Mouse (Mus musculus): ENCODE data around the gene Slc13a3.
A peak's percentile ranks its signal among the peaks of the same experiment; 100 is the strongest.
"Not testable (repeated sequence)": the region's sequence is repeated elsewhere in the genome, so short reads cannot be mapped to it uniquely, and the experiment has no call there.

The Slc13a3 gene

DNA sequence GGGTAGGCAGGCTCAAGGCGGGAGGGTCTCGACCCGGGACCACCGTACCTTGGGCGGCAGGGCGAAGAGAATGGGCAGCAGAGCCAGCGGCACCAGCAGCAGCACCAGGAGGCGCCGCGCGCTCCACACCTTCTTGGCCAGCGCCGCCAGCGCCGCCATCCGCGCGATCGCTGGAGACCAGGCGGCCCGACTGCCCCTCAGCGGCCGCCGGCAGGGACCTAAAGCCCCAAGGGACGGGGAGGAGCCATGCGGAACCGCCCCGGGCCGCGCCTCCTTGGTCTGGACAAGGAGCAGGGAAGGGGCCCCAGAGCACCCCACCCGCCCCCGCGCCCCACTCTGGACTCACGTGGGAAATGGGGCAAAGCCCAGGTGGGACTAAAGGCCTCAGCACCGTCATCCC is at the start of gene Slc13a3:
Gene Slc13a3, minus strand, starts transcription at position 228 of the 400 bp plus-strand sequence.
- no peak for DNase-seq (ENCODE audit: low spot score in 2 of 2)

DNA sequence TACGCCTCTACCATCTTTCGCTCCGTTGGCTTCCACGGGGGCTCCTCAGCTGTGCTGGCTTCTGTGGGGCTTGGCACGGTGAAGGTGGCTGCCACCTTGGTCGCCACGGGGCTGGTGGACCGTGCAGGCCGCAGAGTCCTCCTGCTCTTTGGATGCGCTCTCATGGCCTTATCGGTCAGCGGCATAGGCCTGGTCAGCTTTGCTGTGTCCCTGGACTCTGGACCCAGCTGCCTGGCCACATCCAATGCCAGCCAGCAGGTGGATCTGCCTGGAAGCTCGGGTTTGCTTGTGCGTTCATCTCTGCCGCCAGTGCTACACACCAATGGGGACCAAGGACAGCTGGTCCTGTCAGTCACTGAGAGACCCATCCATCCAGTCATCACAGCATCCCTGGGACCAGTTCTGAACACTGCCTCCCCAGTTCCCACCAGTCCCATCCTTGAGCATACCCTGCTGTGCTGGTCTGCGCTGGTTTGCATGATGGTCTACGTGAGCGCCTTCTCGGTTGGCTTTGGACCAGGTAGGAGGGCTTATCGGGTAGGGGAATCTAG is 42.2 kb upstream of the Slc13a3 start:
- no peak for DNase-seq (ENCODE audit: low spot score in 2 of 2)

DNA sequence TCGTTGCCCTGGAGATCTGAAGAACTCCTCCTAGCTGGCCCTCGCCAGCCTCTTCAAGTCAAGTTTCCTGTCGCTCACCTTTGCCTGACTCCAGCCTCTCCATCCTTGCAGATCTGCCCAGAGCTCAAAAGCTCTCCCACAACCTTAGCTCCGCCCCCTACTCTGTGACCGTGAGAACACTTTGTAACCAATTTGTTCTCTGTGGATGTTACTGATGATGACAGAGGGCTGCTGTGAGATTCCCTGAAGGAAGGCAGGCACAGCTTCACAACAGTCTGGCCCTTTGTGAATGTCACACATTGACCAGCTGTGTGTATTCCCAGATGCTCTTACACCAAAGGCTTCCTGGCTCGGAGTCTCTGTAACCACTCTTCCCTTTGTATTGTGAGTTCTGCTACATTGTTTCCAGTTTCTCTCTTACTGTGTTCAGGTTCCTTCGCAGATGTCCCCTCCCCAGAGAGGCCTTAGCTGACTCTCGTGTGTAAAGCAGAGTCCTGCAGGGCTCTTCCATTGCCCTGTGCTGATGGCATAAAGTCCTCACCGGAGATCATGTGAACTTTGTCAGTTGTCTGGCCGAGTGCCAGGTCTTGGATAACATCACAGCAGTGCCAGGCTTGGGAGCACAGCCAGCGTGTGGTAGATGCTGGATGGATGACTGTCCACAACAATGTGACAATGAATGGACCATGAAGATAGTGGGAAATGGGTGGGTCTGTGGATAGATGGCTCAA is 40.0 kb upstream of the Slc13a3 start:
- peak in 1 of 2 experiments; percentile 12 for DNase-seq (ENCODE audit: low spot score in 2 of 2)

DNA sequence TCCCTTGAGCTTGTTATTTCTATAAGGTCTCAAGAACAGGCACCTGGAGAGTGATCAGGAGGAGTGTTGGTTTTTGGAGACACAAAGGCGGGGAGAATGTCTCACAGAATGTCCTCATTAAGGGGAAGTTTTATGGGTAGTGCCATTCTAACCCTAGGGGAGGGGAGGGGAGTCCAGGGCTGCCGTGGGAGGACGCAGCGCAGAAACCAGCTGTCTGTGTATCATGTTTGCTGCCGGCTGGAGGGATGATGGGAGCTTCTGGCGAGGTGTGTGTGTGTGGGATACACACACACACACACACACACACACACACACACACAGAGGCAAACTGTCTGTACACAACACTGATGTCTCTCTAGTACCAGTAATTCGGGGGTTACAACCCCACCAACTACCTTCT is 39.4 kb upstream of the Slc13a3 start:
- DNase-seq (ENCODE audit: low spot score in 2 of 2): peak in 1 of 2 experiments; percentile 21

DNA sequence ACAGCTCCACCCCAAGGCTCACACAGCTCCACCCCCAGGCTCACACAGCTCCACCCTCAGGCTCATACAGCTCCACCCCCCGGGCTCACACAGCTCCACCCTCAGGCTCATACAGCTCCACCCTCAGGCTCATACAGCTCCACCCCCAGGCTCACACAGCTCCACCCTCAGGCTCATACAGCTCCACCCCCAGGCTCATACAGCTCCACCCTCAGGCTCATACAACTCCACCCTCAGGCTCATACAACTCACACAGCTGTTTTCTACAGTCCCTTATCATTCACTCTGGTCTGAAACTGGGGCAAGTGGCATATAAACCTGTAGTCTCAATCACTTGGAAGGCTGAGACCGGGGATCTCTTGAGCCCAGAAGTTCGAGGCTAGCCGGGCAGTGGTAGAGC is 38.5 kb upstream of the Slc13a3 start:
- DNase-seq (ENCODE audit: low spot score in 2 of 2): not testable (repeated sequence)

- not testable (repeated sequence) for DNase-seq (ENCODE audit: low spot score in 2 of 2)
These were observed 38.0 kb upstream of the Slc13a3 start for GRCm38 (mm10) chr2:165510914-165511458.

DNA sequence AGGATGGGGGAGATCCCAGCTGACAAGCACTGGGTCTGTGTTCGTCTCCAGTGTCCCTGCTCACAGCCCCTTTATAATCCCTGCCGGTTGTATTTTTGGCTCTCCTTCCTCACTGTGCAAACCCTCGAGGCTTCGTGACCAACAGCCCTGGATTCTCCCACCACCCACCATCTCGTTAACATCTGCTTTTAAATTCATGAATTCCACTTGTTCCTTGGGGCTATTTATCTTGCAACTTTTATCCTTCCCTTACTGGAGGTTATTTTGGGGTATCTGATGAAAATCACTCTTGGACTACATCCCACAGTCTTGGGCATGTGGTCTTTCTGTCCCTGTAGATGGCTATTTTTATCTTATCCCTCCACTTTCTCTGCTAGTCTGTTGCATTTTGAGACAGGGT is 37.4 kb upstream of the Slc13a3 start:
- DNase-seq (ENCODE audit: low spot score in 2 of 2): peak; percentile 33 to 59

DNA sequence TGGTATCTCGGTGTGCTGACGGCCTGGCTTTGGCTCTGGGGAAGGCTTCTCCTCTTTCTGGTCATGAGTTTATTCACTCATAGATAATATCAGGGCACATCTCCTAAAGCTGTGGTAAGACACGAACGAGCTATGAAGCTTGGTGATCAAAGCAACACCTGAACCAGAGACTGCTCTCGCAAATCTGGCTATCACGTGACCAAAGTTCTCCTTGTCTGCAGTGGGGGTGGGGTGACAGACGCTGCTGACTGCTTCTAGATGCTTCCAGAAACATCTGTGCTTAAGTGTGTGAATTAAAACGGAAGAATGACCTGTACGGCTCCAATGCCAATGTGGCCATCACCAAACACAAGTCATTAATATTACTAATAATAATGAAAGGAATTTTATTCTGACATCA is 36.7 kb upstream of the Slc13a3 start:
- DNase-seq (ENCODE audit: low spot score in 2 of 2): no peak

DNA sequence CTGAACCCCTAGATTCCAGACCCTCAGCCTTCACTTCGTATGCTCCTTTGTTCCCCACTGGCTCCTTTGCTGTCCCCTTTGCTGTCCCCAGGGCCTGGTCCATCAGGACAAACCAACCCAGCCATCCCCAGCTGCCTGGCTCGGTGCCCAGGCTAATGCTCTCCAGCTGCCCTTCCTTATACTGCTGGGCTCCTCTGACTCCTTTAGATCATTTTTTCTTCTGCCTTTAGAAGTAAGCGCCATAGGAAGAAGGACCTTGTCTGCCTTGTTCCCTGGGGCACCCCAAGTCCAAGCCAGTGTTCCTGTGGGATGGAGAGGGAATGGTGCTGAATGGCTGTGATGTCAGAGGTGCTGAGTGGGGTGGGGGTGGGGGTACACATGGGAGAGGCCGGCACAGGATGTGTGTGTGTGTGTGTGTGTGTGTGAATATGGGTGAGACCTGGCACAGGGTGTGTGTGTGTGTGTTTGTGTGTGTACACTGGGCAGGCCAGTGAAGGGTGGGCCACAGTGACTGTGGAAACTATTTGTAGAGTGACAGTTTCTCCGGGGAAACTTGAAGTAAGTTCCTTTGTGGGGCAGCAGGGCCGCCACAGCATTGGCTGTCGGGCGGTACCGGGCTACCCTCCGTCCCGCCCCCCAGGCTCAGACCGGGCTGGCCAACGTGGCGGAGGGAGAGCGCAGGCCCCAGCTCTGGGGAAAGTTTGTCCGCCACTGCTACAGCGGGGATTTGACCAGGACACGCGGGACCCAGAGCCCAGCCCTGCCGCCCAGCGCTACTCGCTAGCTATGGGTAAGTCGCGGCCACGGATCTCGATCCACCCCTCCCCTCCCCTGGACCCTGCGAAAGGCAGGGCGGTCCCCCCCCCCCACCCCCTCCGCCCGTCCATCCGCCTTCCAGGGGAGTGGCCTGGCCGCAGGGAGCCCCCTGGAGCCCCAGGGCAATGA is 30.5 kb upstream of the Slc13a3 start, which contains the start of gene Slc2a10:
Gene Slc2a10, plus strand, starts transcription at position 529 of the 945 bp plus-strand sequence.
- DNase-seq (ENCODE audit: low spot score in 2 of 2): no peak

DNA sequence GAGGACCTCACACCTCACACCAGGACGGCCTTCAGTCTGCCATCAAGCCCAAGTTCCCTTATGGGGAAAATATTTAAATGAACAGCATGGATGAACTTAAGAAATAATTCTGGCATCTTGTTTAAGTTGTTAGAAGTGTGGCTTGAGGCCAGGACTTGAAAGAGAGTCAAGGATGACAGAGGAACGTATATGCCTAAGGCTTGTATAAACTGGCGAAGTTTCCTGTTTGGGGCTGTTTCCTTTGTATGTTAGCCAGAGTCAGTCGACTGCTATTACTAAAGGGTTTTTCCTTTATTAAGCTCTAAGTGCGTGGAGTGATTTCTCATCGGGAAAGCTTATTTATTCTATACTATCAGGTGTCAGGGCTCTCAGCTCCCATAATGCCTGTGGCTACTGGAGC is 25.8 kb upstream of the Slc13a3 start:
- DNase-seq (ENCODE audit: low spot score in 2 of 2): no peak

DNA sequence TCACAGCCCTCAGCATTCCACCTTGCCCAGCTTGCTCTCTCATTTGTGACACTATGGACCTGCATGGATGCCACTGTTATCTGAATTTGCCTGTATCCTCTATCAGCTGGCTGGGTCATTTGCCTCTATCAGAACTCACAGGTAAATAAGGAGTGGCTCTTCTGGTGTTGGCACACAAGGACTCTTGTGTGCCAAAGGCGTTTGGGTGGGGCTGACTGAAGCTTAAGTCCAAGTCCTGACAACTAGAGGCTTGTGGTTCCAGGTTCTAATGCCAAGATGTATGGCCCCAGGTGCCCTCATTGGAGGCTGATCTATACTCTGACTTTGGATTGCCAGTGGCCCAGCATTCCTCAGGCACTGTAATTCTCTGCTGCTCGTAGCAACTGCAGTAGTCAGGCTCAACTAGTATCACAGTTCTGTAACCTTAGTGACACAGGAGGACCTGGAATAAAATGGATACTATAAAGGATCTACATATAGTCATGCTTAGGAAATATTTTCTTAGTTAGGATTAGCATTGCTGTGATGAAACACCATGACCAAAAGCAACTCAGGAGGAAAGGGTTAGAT is 24.8 kb upstream of the Slc13a3 start:
- DNase-seq (ENCODE audit: low spot score in 2 of 2): no peak

GRCm38 (mm10) chr2:165496251-165496650 is 23.2 kb upstream of the Slc13a3 start:
- peak; percentile 64 to 68 for DNase-seq (ENCODE audit: low spot score in 2 of 2)

DNA sequence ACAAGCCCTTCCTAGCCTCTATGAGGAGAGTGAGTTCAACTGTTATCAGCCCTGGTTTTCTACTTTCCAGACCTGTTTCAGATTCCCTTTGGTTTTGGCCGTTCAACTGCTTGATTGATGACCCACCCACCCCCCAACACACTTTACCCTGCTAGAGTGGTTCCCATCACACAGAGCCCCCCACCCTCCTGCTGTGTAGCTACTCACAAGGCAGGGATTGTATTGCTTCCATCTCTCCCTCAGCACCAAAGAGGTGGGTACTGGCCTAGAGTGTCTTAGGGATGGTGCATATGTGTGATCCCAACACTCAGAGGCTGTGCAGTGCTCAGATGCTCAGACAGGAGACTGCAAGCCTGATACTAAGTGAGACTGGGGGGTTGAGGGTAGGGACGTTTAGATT is 21.5 kb upstream of the Slc13a3 start:
- no peak for DNase-seq (ENCODE audit: low spot score in 2 of 2)

DNA sequence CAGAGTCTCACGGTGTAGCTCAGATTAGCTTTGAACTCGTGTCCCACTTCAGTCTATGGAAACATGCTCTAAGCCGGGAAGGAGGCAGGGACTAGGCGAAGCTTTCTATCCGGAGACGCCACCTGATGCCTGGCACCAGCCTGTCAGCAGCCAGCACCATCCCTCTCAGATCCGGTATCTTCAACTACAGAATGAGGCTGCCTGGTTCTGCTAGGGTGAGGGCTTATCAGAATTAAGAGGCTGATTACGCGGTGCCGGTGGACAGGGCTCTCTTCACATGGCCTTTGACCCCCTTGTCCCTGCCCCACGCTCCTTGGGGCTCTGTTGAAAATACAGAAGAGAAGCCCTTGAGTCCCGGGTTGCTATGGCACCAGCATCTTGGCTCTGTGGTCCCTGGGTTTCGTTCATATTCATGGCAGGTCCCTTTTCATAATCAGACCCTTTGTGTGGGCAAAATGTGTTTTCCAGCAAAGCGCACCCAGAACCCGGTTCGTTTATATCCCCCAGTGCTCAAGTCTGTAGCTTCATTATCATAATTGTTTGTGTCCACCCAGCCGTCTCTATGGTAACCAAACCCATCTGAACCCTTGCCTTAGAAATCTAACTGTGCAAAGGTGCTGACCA is 20.7 kb upstream of the Slc13a3 start:
- peak; percentile 44 to 68 for DNase-seq (ENCODE audit: low spot score in 2 of 2)

DNA sequence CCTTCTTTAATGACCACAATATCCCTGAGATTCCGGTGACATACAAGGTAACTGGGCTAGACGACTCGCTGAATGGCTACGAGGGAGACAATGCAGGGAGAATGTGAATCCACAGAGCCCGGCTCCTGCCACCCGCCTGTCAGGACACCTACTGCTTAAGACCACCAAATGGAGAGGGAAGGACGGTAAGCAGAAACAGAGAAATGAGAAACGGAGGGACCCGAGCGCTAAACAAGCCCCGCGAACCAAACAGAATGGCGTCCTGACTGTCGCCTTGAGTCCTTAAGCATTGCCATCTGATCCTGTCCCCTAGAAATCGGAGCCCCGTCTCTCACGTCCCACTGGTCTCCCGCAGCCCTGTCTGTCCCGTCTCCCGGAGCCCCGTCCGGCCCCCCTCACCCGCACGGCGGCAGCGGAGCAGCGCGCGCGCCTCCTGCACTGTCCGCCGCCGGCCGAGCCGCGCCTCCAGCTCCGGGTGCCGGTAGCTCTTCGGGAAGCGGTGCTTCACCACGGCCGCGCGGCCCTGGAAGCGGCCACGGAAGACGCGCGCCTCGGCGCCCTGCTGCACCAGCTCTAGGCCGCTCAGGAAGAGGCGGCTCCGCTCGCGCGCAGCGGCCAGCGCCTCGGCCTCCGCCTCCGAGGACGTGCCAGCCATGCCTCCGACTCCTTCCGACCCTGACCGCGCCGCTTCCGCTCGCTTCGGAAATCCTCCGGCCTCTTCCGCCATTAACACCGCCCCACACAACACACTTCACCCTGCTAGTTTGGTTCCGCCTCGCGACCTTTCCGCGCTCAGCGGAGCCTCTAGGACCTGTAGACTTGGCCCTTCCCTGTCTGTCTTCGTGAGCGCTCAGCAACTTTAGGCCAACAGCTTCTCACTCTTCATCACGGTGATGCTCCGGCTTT is 19.9 kb upstream of the Slc13a3 start, which contains the start of gene Trp53rka:
Gene Trp53rka, minus strand, starts transcription at position 677 of the 906 bp plus-strand sequence.
- DNase-seq (ENCODE audit: low spot score in 2 of 2): peak; percentile 82 to 86

DNA sequence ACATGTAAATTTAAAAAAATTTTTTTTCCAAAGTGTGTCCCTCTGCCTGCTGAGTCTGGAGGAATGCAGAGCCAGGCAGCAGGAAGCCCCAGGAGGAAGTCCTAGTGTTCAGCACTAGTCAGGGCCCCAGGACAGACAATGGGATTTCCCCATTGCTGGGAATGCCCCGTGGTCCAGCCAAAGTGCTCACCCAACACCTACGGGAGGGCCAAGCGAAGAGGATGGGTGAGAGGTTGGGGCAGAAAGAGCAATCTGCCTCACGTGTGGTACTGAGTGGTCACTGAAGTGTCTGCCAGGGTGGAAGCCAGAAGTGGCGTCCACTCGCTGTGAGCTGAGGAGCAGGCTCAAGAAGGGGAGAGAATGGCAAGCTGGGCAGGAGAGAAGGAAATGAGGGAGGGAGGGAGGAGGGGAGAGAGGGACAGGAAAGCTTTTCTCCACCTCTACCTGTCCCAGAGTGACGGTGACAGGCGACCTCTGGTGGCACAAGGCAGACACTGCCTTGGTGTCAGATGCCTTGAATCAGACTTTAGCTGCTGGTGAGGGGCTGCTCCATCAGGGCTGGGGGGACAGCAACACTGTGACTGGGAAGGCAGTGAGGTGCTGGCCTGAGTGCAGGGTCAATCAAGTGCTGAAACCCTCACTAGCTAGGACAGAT is 14.0 kb upstream of the Slc13a3 start:
- peak; percentile 56 to 71 for DNase-seq (ENCODE audit: low spot score in 2 of 2)

DNA sequence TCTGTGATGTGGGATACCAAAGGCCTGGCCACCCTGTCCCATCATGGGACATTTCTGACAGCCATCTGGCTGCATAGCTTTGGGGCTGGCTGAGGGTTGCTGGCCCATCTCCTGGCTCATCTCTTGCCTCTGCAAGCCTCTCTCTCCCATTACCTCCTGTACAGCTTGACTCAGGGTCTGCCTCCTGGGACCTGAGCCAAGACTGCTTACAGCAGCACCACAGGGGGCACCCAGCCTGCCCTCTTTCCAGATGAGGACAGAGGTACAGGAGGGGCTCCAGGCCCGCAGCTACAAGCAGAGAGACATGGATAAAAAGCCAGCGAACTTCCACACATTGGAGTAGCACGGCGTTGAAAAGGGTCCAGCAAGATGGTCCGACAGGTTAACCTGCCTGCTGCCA is 13.4 kb upstream of the Slc13a3 start:
- DNase-seq (ENCODE audit: low spot score in 2 of 2): no peak

- peak in 1 of 2 experiments; percentile 38 for DNase-seq (ENCODE audit: low spot score in 2 of 2)
These were observed 12.8 kb upstream of the Slc13a3 start for GRCm38 (mm10) chr2:165485826-165486225.

DNA sequence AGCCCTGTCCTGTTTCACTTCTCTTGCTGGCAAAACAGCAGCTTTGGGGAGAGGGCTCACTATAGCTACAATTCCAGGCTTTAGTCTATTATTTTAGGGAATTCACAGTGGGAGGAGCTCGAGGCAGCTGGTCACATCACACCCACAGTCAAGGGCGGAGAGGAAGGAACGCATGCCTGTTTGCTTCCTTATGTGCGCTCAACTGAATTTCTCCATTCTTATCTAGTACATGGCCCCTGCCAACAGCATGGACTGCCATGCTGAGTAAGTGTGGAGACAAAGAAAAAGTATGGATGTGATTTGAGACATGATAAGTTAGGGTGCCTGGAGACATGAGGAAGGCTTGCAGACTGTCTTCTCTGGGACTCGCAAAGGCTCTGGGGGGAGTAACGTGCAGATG is 11.1 kb upstream of the Slc13a3 start:
- DNase-seq (ENCODE audit: low spot score in 2 of 2): no peak

GRCm38 (mm10) chr2:165482003-165482402 is 9.0 kb upstream of the Slc13a3 start:
- no peak for DNase-seq (ENCODE audit: low spot score in 2 of 2)

All from frontal cortex, postnatal 36 days (tissue).